Mouse (Mus musculus): Measurements from ENCODE around the gene Ptgr2.
A peak's percentile ranks its signal among the peaks of the same experiment; 100 is the strongest.
"Not testable (repeated sequence)": the region's sequence is repeated elsewhere in the genome, so short reads cannot be mapped to it uniquely, and the experiment has no call there.

Gene Ptgr2

DNA sequence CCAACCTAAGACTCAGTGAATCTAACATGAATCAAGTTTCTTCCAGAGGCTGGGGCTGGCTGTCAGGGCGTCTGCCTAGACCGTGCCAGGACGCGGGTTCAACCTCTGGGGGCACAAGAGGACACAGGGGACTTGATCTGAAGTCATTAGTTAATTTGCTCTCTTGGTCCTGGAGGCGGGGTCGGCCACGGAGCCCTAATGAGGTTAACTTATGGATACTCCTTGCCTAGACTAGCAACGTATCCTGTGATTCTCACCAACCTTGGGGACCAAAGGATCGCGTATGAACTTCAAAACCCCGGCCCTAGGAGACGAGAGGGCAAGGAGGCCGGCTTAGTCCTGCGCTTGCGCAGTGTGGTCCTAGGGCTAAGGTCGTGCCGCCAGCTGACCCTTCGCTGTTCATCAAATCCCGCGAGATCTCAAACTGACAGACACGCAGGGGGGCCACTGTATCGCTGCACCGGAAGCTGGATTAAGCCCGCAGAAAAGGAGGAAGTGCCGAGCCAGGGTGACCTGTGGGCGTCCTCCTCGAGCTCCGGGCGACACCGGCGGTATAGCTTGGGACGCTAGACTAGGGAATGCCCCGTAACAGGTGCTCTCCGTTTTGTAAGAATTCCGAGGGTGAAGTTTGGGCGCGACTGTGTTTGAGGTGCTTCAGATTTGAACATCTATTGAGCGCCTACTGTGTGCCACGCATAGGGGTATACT lies at the start of gene Ptgr2:
Ptgr2 (plus strand) TSS at position 348 of the 708 bp plus-strand sequence.
- DNase-seq (ENCODE audit: low read depth): peak; percentile 96

DNA sequence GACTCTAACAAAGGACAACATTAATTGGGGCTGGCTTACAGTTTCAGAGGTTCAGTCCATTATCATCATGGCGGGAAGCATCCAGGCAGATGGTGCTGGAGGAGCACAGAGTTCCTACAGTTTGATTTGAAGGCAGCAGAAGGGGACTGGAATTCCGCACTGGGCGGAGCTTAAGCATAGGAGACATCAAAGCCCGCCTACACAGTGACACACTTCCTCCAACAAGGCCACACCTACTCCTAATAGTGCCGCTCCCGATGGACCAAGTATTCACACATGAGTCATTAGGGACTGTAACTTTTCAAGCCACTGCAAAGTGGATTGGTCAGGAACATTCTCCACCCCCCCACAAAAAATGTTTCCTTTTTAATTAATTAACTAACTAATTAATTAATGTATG lies 49.5 kb upstream of the Ptgr2 start:
- DNase-seq (ENCODE audit: low read depth): no peak

DNA sequence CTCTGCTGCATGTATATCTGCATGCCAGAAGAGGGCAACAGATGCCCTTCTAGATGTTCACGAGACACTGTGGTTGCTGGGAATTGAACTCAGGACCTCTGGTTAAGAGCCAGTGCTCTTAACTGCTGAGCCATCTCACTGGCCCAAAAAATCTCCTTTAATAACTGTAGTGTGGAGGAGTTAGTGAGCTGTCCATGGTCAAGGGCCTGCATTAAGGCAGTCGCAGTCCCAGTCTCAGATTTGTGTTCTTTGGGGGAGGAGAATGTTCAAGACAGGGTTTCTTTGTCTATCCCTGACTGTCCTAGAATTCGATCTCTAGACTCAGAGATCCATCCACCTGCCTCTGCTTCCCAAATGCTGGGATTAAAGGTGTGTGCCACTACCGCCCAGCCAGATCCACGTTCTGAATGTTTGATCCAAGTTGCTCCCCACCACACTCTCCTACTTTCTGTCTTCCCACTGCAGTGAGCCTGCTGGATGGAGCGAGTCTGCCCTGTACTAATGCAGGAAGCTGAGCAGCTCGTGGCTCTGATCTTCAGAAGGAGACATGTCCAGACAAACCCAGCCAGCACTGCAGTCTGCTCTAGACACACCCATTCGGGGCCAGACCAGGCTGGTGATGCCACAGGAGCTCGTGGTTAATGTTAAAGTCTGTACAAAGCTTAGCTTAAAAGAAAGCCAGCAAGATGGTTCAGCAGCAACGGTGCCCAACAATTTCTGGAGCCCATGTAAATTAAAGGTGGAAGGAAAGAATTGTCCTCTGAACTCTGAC lies 48.9 kb upstream of the Ptgr2 start:
- DNase-seq (ENCODE audit: low read depth): no peak

DNA sequence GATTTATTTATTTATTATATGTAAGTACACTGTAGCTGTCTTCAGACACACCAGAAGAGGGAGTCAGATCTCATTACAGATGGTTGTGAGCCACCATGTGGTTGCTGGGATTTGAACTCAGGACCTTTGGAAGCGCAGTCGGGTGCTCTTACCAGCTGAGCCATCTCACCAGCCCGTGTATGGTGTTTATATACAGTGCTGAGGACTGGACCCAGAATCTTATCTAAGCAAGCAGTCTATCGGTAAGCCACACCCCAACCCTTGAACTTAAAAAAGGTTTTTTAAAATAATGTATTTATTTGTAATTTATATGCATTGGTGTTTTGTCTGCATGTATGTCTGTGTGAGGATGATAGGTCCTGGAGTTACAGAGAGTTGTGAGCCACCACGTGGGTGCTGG lies 48.0 kb upstream of the Ptgr2 start:
- not testable (repeated sequence) for DNase-seq (ENCODE audit: low read depth)

DNA sequence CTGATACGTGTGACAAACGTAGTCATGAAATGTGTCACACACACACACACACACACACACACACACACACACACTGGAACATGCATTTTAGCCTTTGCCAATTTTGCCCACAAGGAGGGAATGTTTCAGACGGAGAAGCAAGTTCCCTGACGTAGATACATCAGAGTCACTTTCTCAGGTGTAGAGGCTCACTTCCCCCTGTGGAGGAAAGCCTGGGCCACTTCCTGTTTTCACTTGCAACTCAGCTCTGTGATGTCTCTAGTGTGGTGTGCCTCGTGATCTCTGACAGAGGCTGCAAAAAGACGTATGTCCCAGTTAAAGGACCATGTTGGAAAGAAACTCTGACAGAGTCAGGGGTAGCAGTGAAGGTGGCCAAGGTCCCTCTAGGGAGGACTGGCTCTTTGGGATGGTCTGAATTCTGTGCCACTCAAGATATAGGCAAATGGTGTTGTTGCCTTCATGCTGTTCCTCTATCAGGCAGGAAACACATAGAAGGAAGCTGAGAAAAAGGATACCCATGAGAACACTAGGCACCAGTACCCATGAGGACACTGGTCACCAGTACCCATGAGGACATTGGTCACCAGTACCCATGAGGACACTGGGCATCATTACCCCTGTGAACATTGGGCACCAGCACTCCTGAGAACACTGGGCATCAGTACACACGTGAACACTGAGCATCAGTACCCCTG lies 41.8 kb upstream of the Ptgr2 start:
- DNase-seq (ENCODE audit: low read depth): peak; percentile 34

DNA sequence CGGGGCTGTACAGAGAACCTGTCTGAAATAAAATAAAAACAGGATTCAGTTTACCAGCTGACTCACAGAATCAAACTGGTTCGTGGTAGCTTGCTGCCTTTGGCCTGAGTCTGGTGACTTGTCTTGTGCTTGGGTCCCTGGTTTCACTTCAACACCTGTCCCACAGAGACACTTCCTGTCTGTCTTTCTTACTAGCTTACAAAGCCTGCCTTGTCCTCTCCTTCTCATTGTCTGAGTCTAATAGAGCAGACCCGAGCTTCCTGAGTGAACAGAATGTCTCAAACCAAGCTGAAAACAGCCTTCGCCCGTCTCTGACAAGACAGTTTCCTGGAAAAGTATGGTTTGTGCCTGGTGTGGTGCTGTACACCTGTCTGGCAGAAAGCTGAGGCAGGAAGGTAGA lies 39.3 kb upstream of the Ptgr2 start:
- no peak for DNase-seq (ENCODE audit: low read depth)

DNA sequence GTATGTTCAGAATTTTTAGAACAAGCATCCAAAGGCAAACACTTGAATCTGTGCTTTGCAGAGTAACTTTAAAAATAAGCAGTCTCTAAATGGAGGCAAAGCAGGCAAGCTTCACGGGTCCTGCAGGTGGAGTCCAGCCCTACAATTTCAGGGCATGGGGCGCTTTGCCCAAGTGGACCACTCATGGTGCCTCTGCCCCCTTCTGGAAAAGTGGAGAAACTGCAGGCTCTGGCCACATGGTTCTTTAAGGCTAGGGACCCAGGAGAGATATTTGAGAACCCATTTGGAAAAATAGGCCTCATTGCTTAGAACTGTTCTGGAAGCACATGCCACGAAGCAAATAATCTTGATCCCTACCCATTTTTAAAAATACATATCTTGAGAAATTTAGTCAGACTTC lies 35.8 kb upstream of the Ptgr2 start:
- peak; percentile 68 for DNase-seq (ENCODE audit: low read depth)

DNA sequence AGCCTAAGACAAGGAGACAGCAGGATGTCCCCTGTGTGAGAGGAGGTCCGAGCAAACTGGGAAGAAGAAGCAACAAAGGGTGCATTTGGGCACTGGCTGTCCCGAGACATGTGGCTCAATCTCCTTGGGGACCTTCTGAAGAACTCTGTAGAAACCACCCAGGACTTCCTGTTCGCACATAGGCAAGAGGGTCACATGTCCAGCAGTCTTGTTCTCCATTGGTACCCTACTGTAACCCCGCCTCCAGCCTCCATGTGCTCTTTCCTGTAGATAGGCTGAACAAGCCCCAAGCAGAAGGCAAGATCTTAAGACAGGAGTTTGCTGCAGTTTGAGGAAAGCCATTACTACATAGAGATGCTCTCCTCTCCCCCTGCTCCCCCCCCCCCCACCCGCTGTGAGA lies 32.2 kb upstream of the Ptgr2 start:
- no peak for DNase-seq (ENCODE audit: low read depth)

DNA sequence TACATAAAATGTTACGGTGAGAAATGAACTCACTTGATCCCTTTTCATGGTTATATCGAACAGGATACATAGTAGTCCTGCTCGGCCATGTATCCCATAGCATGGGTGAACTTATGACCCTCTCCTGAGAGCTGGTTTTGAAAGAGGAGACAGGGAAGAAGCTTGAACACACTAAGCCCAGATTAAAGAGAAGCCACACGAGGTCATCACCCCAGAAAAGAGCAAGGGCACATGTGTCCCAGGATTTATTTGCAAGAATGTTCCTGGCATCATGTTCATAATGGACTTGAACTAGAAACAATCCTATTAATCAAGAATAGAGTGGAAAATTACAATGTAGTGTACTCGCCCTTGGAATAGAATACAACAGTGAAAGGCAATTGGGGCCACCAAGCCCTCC lies 30.1 kb upstream of the Ptgr2 start:
- no peak for DNase-seq (ENCODE audit: low read depth)

DNA sequence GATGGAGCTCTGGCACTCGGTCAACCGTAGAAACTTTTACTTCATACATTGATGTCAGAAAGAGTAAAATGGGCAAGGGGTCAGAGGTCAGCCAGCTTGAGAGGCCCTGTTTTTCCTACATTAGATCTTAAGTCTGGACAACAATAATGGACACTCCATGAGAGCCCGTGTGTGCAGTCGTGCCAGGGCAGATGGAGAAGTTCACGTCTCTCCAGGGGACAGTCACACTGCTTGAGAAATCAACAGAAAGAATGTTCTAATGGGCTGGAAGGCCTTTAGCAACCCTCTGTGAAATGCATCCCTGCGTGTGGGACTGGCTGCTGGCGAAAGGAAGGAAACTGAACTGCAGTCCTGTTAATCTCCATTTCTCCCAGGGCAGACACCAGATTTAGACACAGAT lies 24.7 kb upstream of the Ptgr2 start:
- no peak for DNase-seq (ENCODE audit: low read depth)

DNA sequence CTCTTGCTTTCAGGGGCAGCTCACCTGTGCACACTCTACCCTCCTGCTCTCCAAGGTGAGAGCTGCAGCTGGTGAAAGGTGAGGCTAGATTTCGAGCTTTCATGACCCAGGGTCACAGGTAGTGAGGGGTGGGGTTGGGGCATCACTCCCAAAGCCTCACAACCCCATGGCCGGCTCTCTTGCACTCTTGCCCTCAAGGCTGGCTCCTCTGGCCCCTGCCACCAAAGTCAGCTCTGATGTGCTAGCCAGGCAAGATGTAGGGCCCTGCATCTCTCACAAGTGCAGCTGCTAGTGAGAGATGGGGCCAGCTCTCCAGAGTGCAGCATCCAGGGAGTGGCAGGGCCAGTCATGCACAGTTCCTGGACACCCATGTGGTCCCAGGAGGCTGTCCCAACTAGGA lies 17.8 kb upstream of the Ptgr2 start:
- DNase-seq (ENCODE audit: low read depth): no peak

DNA sequence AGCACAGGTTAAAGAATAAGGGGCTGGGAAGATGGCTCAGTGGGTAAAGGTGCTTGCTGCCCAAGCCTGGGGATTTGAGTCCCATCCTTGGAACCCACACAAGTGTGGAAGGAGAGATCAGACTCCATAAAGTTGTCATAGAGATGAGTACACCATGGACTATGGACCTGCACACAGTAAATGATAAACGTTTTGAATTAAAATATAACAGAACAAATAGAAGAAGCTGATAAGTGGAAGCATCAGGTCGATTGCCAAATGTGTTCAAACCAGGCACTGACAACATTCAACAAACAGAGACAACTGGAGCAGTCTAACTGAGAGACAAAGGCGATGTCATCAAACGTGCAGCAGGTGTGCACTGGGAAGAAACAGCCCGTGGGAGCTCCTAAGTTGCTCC lies 11.7 kb upstream of the Ptgr2 start:
- DNase-seq (ENCODE audit: low read depth): no peak

DNA sequence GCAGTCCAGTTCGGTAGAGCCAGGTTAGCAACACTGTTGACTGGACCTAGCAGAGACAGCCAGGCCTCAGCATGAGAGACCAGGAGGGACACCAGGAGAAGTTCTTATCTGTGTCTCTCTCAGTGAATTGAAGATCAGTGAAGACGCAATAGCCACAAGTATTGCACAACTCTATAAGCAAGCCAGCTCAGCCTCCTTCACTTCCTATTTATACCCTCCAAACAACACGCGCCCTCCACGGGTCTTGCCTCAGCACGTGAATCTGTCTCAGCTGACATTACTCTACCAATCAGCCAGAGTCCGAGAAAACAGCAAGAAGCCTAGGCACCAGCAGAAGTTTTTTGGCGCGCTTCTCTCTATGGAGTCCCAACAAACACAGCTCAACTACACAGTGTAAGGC lies 9.7 kb upstream of the Ptgr2 start:
- DNase-seq (ENCODE audit: low read depth): peak; percentile 35

DNA sequence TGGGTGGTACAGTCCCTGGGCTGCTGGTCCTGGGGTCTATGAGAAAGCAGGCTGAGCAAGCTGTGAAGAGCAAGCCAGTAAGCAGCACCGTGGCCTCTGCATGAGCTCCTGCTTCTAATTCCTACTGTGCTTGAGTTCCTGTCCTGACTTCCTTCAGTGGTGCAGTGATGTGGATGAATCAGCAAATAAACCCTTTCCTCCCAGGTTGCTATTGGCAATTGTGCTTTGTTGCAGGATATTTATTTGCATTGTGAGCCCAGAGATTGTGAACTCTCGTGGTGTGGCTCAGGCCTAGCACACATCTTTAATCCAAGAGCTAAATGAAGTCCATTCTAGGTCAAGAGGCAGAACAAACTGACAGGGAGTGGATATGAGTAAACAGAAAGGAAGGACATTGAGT lies 8.7 kb upstream of the Ptgr2 start:
- no peak for DNase-seq (ENCODE audit: low read depth)

DNA sequence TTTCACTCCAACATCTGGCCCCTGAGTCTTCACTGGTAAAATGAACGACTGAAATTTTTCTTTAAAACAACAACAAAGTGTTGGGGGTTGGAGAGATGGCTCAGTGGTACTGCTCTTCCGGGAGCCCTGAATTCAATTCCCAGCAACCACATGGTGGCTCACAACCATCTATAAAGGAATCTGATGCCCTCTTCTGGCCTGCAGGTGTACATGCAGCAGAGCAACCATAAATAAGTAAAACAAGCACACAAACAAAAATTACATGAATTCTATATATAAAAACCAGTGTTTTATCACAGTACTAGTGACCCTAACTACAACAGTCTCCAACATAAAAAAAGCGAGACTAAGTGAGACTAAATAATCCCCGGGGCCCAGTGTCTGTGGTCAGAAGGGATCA lies 8.2 kb upstream of the Ptgr2 start:
- no peak for DNase-seq (ENCODE audit: low read depth)

DNA sequence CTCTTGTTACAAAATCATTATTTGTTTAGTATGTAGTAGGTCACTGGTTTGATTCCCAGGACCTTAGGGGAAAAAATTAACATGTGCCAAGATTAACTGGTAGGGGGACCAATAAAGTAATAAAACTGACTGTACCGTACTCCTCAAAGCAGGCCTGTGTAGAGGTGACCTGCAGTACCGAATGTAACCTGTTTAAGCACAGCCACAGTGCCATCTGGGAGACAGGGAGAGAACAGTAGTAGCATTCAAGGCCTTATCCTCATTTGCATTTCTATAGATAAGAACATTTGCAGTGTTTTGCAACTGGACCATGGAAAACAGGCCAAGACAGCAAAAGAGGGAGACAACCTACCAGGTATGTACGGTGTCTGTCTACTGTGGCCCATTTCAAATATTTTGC lies 7.2 kb upstream of the Ptgr2 start:
- no peak for DNase-seq (ENCODE audit: low read depth)

DNA sequence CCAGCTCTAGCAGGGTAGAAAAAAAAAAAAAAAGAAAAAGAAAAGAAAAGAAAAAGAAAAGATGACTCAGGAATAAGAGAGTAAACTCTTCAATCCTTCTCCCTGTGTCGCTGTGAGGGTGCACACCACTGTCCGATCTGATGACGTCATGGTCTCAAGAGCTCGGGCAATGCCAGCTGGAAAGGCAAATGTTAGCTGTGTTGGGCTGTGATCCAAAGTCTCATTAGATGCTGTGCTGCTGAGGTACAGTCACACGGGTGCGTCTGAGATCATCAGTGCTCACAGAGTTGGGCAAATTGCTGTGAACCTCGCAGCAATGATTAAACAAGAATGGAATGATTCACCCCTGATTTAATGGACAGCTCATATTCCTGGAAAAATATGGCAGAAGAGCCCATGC lies 6.1 kb upstream of the Ptgr2 start:
- no peak for DNase-seq (ENCODE audit: low read depth)

DNA sequence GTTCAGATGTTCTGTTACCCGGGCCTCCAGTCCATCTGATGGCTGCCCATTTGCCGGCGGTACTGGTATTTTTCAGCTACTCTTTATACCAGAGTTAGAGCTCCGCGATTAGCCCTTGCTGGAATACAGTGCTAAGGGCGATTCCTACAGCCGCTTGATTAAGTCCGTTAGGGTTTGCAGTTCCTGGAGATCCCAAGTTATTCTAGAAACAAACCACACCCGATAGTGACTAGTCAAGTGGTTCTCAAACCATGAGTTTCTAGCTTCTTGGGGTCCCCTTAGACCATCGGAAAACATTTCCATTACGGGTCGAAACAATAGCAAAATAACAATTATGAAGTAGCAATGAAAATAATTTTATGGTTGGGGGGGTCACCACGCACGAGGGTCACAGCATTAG lies 641 bp upstream of the Ptgr2 start:
- no peak for DNase-seq (ENCODE audit: low read depth)

DNA sequence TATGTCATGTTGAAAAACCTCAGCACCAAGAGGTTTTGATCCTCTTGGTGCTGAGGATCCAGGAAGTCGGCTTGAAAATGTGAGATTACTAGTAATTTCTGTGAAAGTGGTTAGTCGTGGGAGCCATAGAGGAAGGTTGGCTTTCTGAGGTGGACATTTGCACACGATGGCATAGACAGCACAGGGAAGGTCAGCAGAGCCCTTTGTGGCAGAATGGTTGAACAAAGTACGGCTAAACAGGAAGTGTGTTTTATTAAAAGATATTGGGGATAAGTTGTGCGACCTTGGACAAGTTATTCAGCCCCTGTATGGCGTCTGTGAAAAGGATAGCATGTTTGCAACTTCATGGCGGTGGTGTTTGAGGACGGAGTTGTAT lies 549 bp downstream of the Ptgr2 start:
- peak; percentile 20 for DNase-seq (ENCODE audit: low read depth)

DNA sequence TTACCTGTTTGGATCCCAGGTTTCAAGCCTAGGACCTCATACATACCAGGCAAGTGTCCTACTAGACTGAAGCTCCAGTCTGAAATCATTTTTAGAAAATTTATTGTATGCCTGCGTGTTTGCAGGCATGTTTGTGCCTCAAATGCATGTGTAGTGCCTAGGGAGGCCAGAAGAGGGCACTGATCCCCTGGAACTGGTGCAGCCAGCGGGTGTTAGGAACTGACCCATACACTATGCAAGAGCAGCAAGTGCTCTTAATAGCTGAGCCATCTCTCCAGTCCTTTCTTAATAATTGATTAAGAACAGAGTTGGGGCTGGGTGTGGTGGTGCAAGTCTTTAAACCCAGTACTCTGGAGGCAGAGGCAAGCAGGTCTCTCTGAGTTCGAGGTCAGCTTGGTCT lies 3.4 kb downstream of the Ptgr2 start:
- peak; percentile 38 for DNase-seq (ENCODE audit: low read depth)

DNA sequence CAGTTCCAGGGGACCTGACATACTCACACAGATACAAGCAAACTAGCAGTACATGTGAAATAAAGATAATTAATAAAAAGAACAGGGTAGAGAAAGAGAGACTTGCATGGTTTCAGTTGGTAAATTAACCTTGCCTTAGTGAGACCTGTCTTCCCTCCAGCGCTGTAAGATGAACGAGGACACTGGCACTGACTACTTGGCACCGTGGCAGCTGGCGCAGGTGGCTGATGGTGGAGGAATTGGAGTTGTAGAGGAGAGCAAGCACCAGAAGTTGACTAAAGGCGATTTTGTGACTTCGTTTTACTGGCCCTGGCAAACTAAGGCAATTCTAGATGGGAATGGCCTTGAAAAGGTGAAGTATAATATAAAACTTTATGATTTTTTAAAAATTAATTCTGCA lies 12.8 kb downstream of the Ptgr2 start:
- DNase-seq (ENCODE audit: low read depth): no peak

DNA sequence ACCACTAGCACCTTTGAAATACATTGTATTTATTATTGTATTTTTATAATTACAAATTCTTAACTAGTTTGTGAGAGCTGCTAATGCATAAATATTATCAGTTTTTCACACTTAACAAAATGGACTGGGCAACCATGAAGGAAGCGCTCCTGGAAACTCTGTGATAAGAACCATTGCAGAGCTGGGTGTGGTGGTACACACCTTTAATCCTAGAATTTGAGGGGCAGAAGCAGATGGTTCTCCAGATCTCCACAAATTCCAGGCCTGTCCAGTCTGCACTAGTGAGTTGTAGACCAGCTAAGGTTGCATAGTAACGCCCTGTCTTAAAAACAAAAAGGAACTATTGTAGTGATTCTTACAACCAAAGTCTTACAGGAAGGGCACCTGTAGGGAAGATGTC lies 14.2 kb downstream of the Ptgr2 start:
- DNase-seq (ENCODE audit: low read depth): no peak

DNA sequence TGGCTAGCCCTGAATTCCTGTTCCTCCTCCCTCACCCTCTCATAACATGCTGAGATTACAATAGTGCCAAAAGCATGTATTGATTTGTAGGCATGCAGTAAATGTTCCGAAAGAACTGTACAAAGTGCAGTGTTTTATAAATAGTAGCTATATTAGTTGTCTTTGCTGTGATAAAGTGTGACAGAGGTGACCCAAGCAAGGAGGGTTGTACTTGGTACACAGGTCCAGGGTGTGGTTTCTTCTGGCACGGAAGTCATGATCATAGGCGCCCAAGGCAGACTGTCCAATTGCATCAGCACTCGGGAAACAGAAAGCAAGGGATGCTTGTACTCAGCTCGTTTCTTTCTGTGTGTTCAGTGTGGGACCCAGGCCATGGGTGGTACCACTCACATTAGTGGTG lies 19.1 kb downstream of the Ptgr2 start:
- DNase-seq (ENCODE audit: low read depth): no peak

Measured in c-Kit-positive CD71-negative TER-119-negative erythroid progenitor cells, embryonic 14.5 days (primary cell).